Mouse (Mus musculus) cerebellum, postnatal 25 days (tissue): ENCODE results near the gene Glg1.

ENCODE experiments used
- DNase-seq, 2 experiments: peaks; one replicate each; pipeline ENCODE4 v3.0.0; 2021; ENCODE audit warnings: mixed read lengths in 2 of 2

The Glg1 gene

GRCm38 (mm10) chr8:111142521-111142920, 116.5 kb downstream of the Glg1 start:
- no peak for DNase-seq

- no peak for DNase-seq
Observed at GRCm38 (mm10) chr8:111130756-111131155, 128.3 kb downstream of the Glg1 start.

GRCm38 (mm10) chr8:111119481-111119880, 139.5 kb downstream of the Glg1 start:
- DNase-seq = no peak

GRCm38 (mm10) chr8:111114891-111115290, 144.1 kb downstream of the Glg1 start:
- no peak for DNase-seq
